Mouse (Mus musculus) CH12.LX (cell line): ENCODE measurements at regions not wholly inside any gene's neighbourhood (a gene's known extent, or its start where the extent isn't known, plus 50 kb on each side); places are given as distances from the start of the nearest gene placed in this dataset.

ENCODE experiments used
- DNase-seq: peaks from one replicate; pipeline ENCODE4 v3.0.0-alpha.2; 2013; ENCODE audit errors: extremely low read depth
- H3K27ac ChIP-seq: 2 replicates; pipeline ENCODE4 v1.5.1; 2012; ENCODE audit warnings: low read depth, mild to moderate bottlenecking, control low read depth, moderate library complexity; ENCODE audit not compliant: insufficient read depth
- H3K27me3 ChIP-seq: replicated peaks from 2 replicates; pipeline ENCODE3; 2012; ENCODE audit warnings: inconsistent platforms
- H3K36me3 ChIP-seq, 2 experiments: replicated peaks in 1 of 2; 2 replicates each; pipeline versions ENCODE3 to v1.6.1; 2012; ENCODE audit warnings: inconsistent platforms in 1 of 2, low read length in 1 of 2, mild to moderate bottlenecking in 1 of 2, mixed read lengths in 1 of 2, moderate library complexity in 1 of 2; ENCODE audit not compliant: control insufficient read depth in 1 of 2, insufficient read depth in 1 of 2
- H3K4me1 ChIP-seq, 2 experiments: 2 replicates each; pipeline ENCODE4 v1.6.1; 2012; ENCODE audit warnings: inconsistent platforms in 1 of 2, moderate library complexity in 1 of 2; ENCODE audit not compliant: insufficient read depth in 2 of 2, control insufficient read depth in 1 of 2
- H3K4me2 ChIP-seq: 2 replicates; pipeline ENCODE4 v1.6.1; 2012; ENCODE audit warnings: low read depth, mild to moderate bottlenecking, control low read depth; ENCODE audit not compliant: poor library complexity, insufficient read depth, severe bottlenecking
- H3K4me3 ChIP-seq, 3 experiments: fragments of 150-350 bp in 1 of 3; sonication (generic) in 1 of 3; replicated peaks in 1 of 3; 2 replicates each; pipeline versions ENCODE3 to v1.5.1; 2011 to 2012; ENCODE audit warnings: low read depth in 2 of 3, low read length in 2 of 3, mild to moderate bottlenecking in 2 of 3, moderate library complexity in 2 of 3, control low read depth in 1 of 3, improper control_type of control experiment in 1 of 3, inconsistent platforms in 1 of 3, mixed read lengths in 1 of 3; ENCODE audit not compliant: poor library complexity in 1 of 3
- H3K79me2 ChIP-seq: replicated peaks from 2 replicates; pipeline ENCODE4 v1.6.1; 2012; ENCODE audit warnings: mild to moderate bottlenecking, moderate library complexity; ENCODE audit not compliant: control insufficient read depth, poor library complexity, insufficient read depth, severe bottlenecking; ENCODE audit errors: extremely low read depth
- H3K9ac ChIP-seq: 2 replicates; pipeline ENCODE4 v1.6.1; 2012; ENCODE audit warnings: low read depth, mild to moderate bottlenecking, control low read depth, moderate library complexity; ENCODE audit not compliant: insufficient read depth
- H3K9me3 ChIP-seq: replicated peaks from 2 replicates; pipeline ENCODE3; 2012; ENCODE audit warnings: low read length, inconsistent platforms, mixed read lengths
- BHLHE40 ChIP-seq: IDR thresholded peaks from 2 replicates; pipeline ENCODE4 v1.6.1; 2011; ENCODE audit warnings: mild to moderate bottlenecking, low read depth, low read length, improper control_type of control experiment
- CHD1 ChIP-seq: IDR thresholded peaks from 2 replicates; pipeline ENCODE4 v1.6.1; 2012; ENCODE audit warnings: low read depth, low read length, improper control_type of control experiment, inconsistent platforms
- CHD2 ChIP-seq: IDR thresholded peaks from 2 replicates; pipeline ENCODE4 v1.6.1; 2011; ENCODE audit warnings: low read length, improper control_type of control experiment
- CTCF ChIP-seq, 2 experiments: IDR thresholded peaks in 1 of 2; conservative IDR thresholded peaks in 1 of 2; 2 replicates each; pipeline ENCODE4 v1.5.1; 2011 to 2012; ENCODE audit warnings: low read depth in 2 of 2, low read length in 2 of 2, improper control_type of control experiment in 1 of 2, inconsistent platforms in 1 of 2, mild to moderate bottlenecking in 1 of 2, moderate library complexity in 1 of 2
- E2F4 ChIP-seq: IDR thresholded peaks from 2 replicates; pipeline ENCODE4 v1.6.1; 2011; ENCODE audit warnings: low read depth, low read length, improper control_type of control experiment; ENCODE audit not compliant: insufficient replicate concordance
- ELF1 ChIP-seq: IDR thresholded peaks from 2 replicates; pipeline ENCODE4 v1.6.1; 2014; ENCODE audit warnings: low read depth, mild to moderate bottlenecking, inconsistent platforms, low read length, improper control_type of control experiment
- EP300 ChIP-seq: IDR thresholded peaks from 2 replicates; pipeline ENCODE4 v1.6.1; 2011; ENCODE audit warnings: low read length, improper control_type of control experiment
- ETS1 ChIP-seq: conservative IDR thresholded peaks from 2 replicates; pipeline ENCODE4 v1.6.1; 2012; ENCODE audit warnings: low read depth, mild to moderate bottlenecking, inconsistent platforms, low read length, improper control_type of control experiment, moderate library complexity
- GABPA ChIP-seq: IDR thresholded peaks from 2 replicates; pipeline ENCODE4 v1.6.1; 2012; ENCODE audit warnings: low read depth, low read length, improper control_type of control experiment, inconsistent platforms; ENCODE audit not compliant: insufficient replicate concordance
- HCFC1 ChIP-seq: IDR thresholded peaks from 2 replicates; pipeline ENCODE4 v1.6.1; 2012; ENCODE audit warnings: low read depth, mild to moderate bottlenecking, inconsistent platforms, low read length, improper control_type of control experiment
- IRF4 ChIP-seq: IDR thresholded peaks from 2 replicates; pipeline ENCODE4 v1.6.1; 2014; ENCODE audit warnings: low read depth, mild to moderate bottlenecking, inconsistent platforms, low read length, improper control_type of control experiment
- JUN ChIP-seq: IDR thresholded peaks from 2 replicates; pipeline ENCODE4 v1.6.1; 2011; ENCODE audit warnings: low read depth, mild to moderate bottlenecking, low read length, improper control_type of control experiment, moderate library complexity; ENCODE audit not compliant: insufficient read depth
- JUND ChIP-seq: conservative IDR thresholded peaks from 2 replicates; pipeline ENCODE4 v1.6.1; 2011; ENCODE audit warnings: low read depth, low read length, improper control_type of control experiment
- KAT2A ChIP-seq: IDR thresholded peaks from 2 replicates; pipeline ENCODE4 v1.6.1; 2012; ENCODE audit warnings: low read length, improper control_type of control experiment, inconsistent platforms; ENCODE audit not compliant: insufficient replicate concordance
- MAFK ChIP-seq: IDR thresholded peaks from 2 replicates; pipeline ENCODE4 v1.6.1; 2011; ENCODE audit warnings: low read length, improper control_type of control experiment; ENCODE audit not compliant: insufficient replicate concordance
- MAX ChIP-seq: IDR thresholded peaks from 2 replicates; pipeline ENCODE4 v1.6.1; 2011; ENCODE audit warnings: low read length, improper control_type of control experiment
- MAZ ChIP-seq: IDR thresholded peaks from 2 replicates; pipeline ENCODE4 v1.6.1; 2012; ENCODE audit warnings: low read depth, mild to moderate bottlenecking, inconsistent platforms, low read length, improper control_type of control experiment, moderate library complexity
- MEF2A ChIP-seq: IDR thresholded peaks from 2 replicates; pipeline ENCODE4 v1.6.1; 2014; ENCODE audit warnings: low read depth, mild to moderate bottlenecking, inconsistent platforms, low read length, improper control_type of control experiment, borderline replicate concordance
- MXI1 ChIP-seq: IDR thresholded peaks from 2 replicates; pipeline ENCODE4 v1.6.1; 2011; ENCODE audit warnings: mild to moderate bottlenecking, low read depth, low read length, improper control_type of control experiment
- MYC ChIP-seq: IDR thresholded peaks from 2 replicates; pipeline ENCODE4 v1.6.1; 2011; ENCODE audit warnings: low read depth, mild to moderate bottlenecking, improper control_type of control experiment, low read length
- NELFE ChIP-seq: IDR thresholded peaks from 2 replicates; pipeline ENCODE4 v1.6.1; 2011; ENCODE audit warnings: low read depth, low read length, improper control_type of control experiment
- NRF1 ChIP-seq: IDR thresholded peaks from 2 replicates; pipeline ENCODE4 v1.6.1; 2014; ENCODE audit warnings: low read depth, mild to moderate bottlenecking, inconsistent platforms, low read length, improper control_type of control experiment, moderate library complexity
- PAX5 ChIP-seq: IDR thresholded peaks from 2 replicates; pipeline ENCODE4 v1.6.1; 2012; ENCODE audit warnings: low read length, inconsistent platforms, mixed read lengths
- POLR2A ChIP-seq: IDR thresholded peaks from 2 replicates; pipeline ENCODE4 v1.6.1; 2011; ENCODE audit warnings: low read depth, mild to moderate bottlenecking, improper control_type of control experiment, low read length
- POLR2AphosphoS2 ChIP-seq: IDR thresholded peaks from 2 replicates; pipeline ENCODE4 v1.6.1; 2011; ENCODE audit warnings: low read depth, low read length, improper control_type of control experiment
- RAD21 ChIP-seq: IDR thresholded peaks from 2 replicates; pipeline ENCODE4 v1.6.1; 2011; ENCODE audit warnings: low read depth, mild to moderate bottlenecking, low read length, improper control_type of control experiment, moderate library complexity
- RCOR1 ChIP-seq: conservative IDR thresholded peaks from 2 replicates; pipeline ENCODE4 v1.6.1; 2012; ENCODE audit warnings: low read depth, mild to moderate bottlenecking, inconsistent platforms, low read length, improper control_type of control experiment
- SIN3A ChIP-seq: IDR thresholded peaks from 2 replicates; pipeline ENCODE4 v1.6.1; 2012; ENCODE audit warnings: low read length, improper control_type of control experiment, inconsistent platforms
- SMC3 ChIP-seq: IDR thresholded peaks from 2 replicates; pipeline ENCODE4 v1.6.1; 2011; ENCODE audit warnings: low read depth, low read length, improper control_type of control experiment
- TBP ChIP-seq: conservative IDR thresholded peaks from 2 replicates; pipeline ENCODE4 v1.6.1; 2011; ENCODE audit warnings: low read depth, low read length, improper control_type of control experiment
- TCF12 ChIP-seq: IDR thresholded peaks from 2 replicates; pipeline ENCODE4 v1.6.1; 2014; ENCODE audit warnings: low read depth, mild to moderate bottlenecking, inconsistent platforms, low read length, improper control_type of control experiment
- UBTF ChIP-seq: IDR thresholded peaks from 2 replicates; pipeline ENCODE4 v1.6.1; 2012; ENCODE audit warnings: low read depth, mild to moderate bottlenecking, inconsistent platforms, low read length, improper control_type of control experiment, moderate library complexity
- USF1 ChIP-seq: IDR thresholded peaks from 2 replicates; pipeline ENCODE4 v1.6.1; 2014; ENCODE audit warnings: low read depth, mild to moderate bottlenecking, inconsistent platforms, low read length, improper control_type of control experiment
- USF2 ChIP-seq: conservative IDR thresholded peaks from 2 replicates; pipeline ENCODE4 v1.6.1; 2011; ENCODE audit warnings: low read depth, low read length, improper control_type of control experiment
- ZC3H11A ChIP-seq: IDR thresholded peaks from 2 replicates; pipeline ENCODE4 v1.6.1; 2012; ENCODE audit warnings: low read depth, mild to moderate bottlenecking, inconsistent platforms, low read length, improper control_type of control experiment
- ZKSCAN1 ChIP-seq: IDR thresholded peaks from 2 replicates; pipeline ENCODE4 v1.6.1; 2012; ENCODE audit warnings: low read depth, inconsistent platforms, low read length, improper control_type of control experiment, borderline replicate concordance
- ZMIZ1 ChIP-seq: IDR thresholded peaks from 2 replicates; pipeline ENCODE4 v1.6.1; 2012; ENCODE audit warnings: low read depth, mild to moderate bottlenecking, inconsistent platforms, low read length, improper control_type of control experiment
- ZNF384 ChIP-seq: IDR thresholded peaks from 2 replicates; pipeline ENCODE4 v1.6.1; 2012; ENCODE audit warnings: low read depth, low read length, improper control_type of control experiment, inconsistent platforms
- dilution Hi-C: fragments of 300-500 bp; cut with MboI; formaldehyde crosslinking; loops from 2 replicates; pipeline ENCODE4 v1.14.3; 2020; ENCODE audit warnings: low sequenced_read_pairs; ENCODE audit not compliant: extremely low pct_unique_long_range_greater_than_20kb, extremely low pct_ligation_motif_present
- in situ Hi-C: fragments of 300-500 bp; cut with MboI; formaldehyde crosslinking; loops from 3 replicates; pipeline ENCODE4 v1.14.3; 2019; ENCODE audit warnings: low sequenced_read_pairs, low pct_ligation_motif_present, low pct_unique_long_range_greater_than_20kb, mixed read lengths

- peak; percentile 51 for DNase-seq
- dilution Hi-C loops = no loop called here
- TF ChIP-seq ZMIZ1 (no peak), NELFE (no peak), E2F4 (no peak), GABPA (no peak), CHD2 (no peak), POLR2AphosphoS2 (no peak), NRF1 (no peak), USF2 (no peak), POLR2A (no peak), USF1 (no peak), UBTF (no peak), ELF1 (peak; percentile 83), ZC3H11A (no peak), JUND (no peak), SIN3A (no peak), ZNF384 (no peak), CTCF (conservative IDR thresholded peaks at IDR 0.05 in 1 of 2, IDR thresholded peaks at IDR 0.05 in 1 of 2; ENCODE audit: low read depth in 2 of 2, low read length in 2 of 2) (no peak), EP300 (peak; percentile 83), MYC (0 out of 2 replicates have a peak, but pooled peaks have one; percentile 49), MAZ (no peak), ETS1 (peak; percentile 81), CHD1 (no peak), RCOR1 (no peak), KAT2A (0 out of 2 replicates have a peak, but pooled peaks have one; percentile 29), RAD21 (no peak), MAX (peak; percentile 38; the same call in 1 of the 2 replicates), TCF12 (peak; percentile 85), MEF2A (peak; percentile 90), PAX5 (no peak), IRF4 (peak; percentile 83; the same call in 1 of the 2 replicates), TBP (no peak), BHLHE40 (peak; percentile 70), JUN (peak; percentile 4; the same call in 1 of the 2 replicates), SMC3 (no peak), HCFC1 (peak; percentile 24), ZKSCAN1 (no peak), MAFK (peak; percentile 49; the same call in 1 of the 2 replicates), MXI1 (no peak)
- TF ChIP-seq, all 38 proteins: peak for 13
- Histone ChIP-seq H3K36me3 (no peaks in the 10 kb centered on the region), H3K79me2 (no peaks in the 10 kb centered on the region), H3K9me3 (no peaks in the 10 kb centered on the region), H3K27ac (no peak overlapping the region), H3K27me3 (no peaks in the 10 kb centered on the region), H3K4me2 (peak overlapping the region; percentile 37; the same call in 1 of the 2 replicates), H3K4me3 (no peak overlapping the region), H3K4me1 (no peaks in the 10 kb centered on the region), H3K9ac (no peak overlapping the region)
- in situ Hi-C loops = no loop called here
Measured at GRCm38 (mm10) chr12:77819456-77819855, 374.6 kb upstream of the Gm6657 start.
